Mouse (Mus musculus): ENCODE results near the gene Prss16. TPM values are rescaled to one million over a fixed set of nuclear protein-coding genes. Genes with fewer than 3 reads are reported as not detected.
A peak's percentile ranks its signal among the peaks of the same experiment; 100 is the strongest.

The Prss16 gene
- polyA plus RNA-seq, 1 experiment from 2014 or later = 0.66 TPM

GRCm38 (mm10) chr13:22015479-22016450 lies 6.2 kb upstream of the Prss16 start:
- Histone ChIP-seq H3K4me2 (peak overlapping the region; percentile 58), H3K27ac (ENCODE audit: low read depth, low read length) (no peak overlapping the region), H3K9ac (ENCODE audit: low read depth, low read length) (no peak overlapping the region), H3K36me3 (ENCODE audit: control insufficient read depth, insufficient read depth, low read length) (no peaks in the 10 kb centered on the region), H3K27me3 (ENCODE audit: control insufficient read depth, insufficient read depth, low read length) (peaks cover 37% of the 10 kb centered on the region), H3K4me1 (ENCODE audit: control insufficient read depth, insufficient read depth, low read length) (0 out of 2 replicates have a peak, but pooled peaks cover 2% of the 10 kb centered on the region), H3K4me3 (ENCODE audit: low read depth, low read length) (peak overlapping the region; percentile 22; the same call in 1 of the 2 replicates), H3K9me3 (replicated peaks; ENCODE audit: control insufficient read depth, low read length) (no peaks in the 10 kb centered on the region)
- ATAC-seq (replicated peaks; ENCODE audit: insufficient number of reproducible peaks, low FRiP score, low TSS enrichment) = peak; percentile 77; the same call in 1 of the 2 replicates
- WGBS (ENCODE audit: insufficient replicate concordance) = 14% methylated on average over 27 of the region's 27 CpGs

GRCm38 (mm10) chr13:22014411-22014845 lies 4.9 kb upstream of the Prss16 start:
- ATAC-seq (replicated peaks; ENCODE audit: insufficient number of reproducible peaks, low FRiP score, low TSS enrichment) = no peak
- Histone ChIP-seq H3K4me2 (peak overlapping the region; percentile 58), H3K27me3 (ENCODE audit: control insufficient read depth, insufficient read depth, low read length) (peaks cover 49% of the 10 kb centered on the region), H3K27ac (ENCODE audit: low read depth, low read length) (no peak overlapping the region), H3K9ac (ENCODE audit: low read depth, low read length) (no peak overlapping the region), H3K36me3 (ENCODE audit: control insufficient read depth, insufficient read depth, low read length) (no peaks in the 10 kb centered on the region), H3K4me1 (ENCODE audit: control insufficient read depth, insufficient read depth, low read length) (no peaks in the 10 kb centered on the region), H3K9me3 (replicated peaks; ENCODE audit: control insufficient read depth, low read length) (no peaks in the 10 kb centered on the region), H3K4me3 (ENCODE audit: low read depth, low read length) (peak overlapping the region; percentile 30; the same call in 1 of the 2 replicates)
- WGBS (ENCODE audit: insufficient replicate concordance) = 15% methylated on average over 17 of the region's 17 CpGs

- Histone ChIP-seq H3K27ac (ENCODE audit: low read depth, low read length) (no peak overlapping the region), H3K4me3 (ENCODE audit: low read depth, low read length) (no peak overlapping the region), H3K4me2 (peak overlapping the region; percentile 58), H3K27me3 (ENCODE audit: control insufficient read depth, insufficient read depth, low read length) (peaks cover 56% of the 10 kb centered on the region), H3K4me1 (ENCODE audit: control insufficient read depth, insufficient read depth, low read length) (no peaks in the 10 kb centered on the region), H3K9ac (ENCODE audit: low read depth, low read length) (no peak overlapping the region), H3K36me3 (ENCODE audit: control insufficient read depth, insufficient read depth, low read length) (no peaks in the 10 kb centered on the region), H3K9me3 (replicated peaks; ENCODE audit: control insufficient read depth, low read length) (no peaks in the 10 kb centered on the region)
- ATAC-seq (replicated peaks; ENCODE audit: insufficient number of reproducible peaks, low FRiP score, low TSS enrichment) = no peak
- WGBS (ENCODE audit: insufficient replicate concordance) = 22% methylated on average over 13 of the region's 13 CpGs
These were observed 4.2 kb upstream of the Prss16 start for GRCm38 (mm10) chr13:22013716-22014115.

DNA sequence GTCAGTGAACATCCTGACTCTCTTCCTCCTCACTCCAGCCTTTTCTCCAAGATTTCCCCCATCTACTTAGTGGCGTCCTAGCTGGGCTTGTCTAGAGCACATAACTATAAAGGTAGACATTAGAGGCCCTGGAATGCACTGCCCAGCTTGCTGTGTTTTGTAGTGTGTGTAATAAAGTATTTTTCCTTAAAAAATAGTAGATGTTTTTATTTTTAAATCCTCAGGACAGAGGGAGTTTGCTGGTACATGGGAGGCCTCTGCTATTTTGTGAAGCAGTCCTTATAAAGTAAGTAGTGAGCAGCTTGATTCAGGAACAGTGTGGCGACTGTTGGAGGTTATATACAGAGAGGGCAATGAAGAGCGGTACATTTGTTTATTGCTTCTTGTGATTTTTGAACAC lies 835 bp downstream of the Prss16 start:
- Histone ChIP-seq H3K4me3 (ENCODE audit: low read depth, low read length) (no peak overlapping the region), H3K27me3 (ENCODE audit: control insufficient read depth, insufficient read depth, low read length) (peaks cover 88% of the 10 kb centered on the region), H3K9me3 (replicated peaks; ENCODE audit: control insufficient read depth, low read length) (no peaks in the 10 kb centered on the region), H3K9ac (ENCODE audit: low read depth, low read length) (no peak overlapping the region), H3K27ac (ENCODE audit: low read depth, low read length) (no peak overlapping the region), H3K4me2 (no peak overlapping the region), H3K36me3 (ENCODE audit: control insufficient read depth, insufficient read depth, low read length) (no peaks in the 10 kb centered on the region), H3K4me1 (ENCODE audit: control insufficient read depth, insufficient read depth, low read length) (peaks cover 17% of the 10 kb centered on the region)
- ATAC-seq (replicated peaks; ENCODE audit: insufficient number of reproducible peaks, low FRiP score, low TSS enrichment) = no peak
- WGBS (ENCODE audit: insufficient replicate concordance) = 75% methylated on average over 3 of the region's 3 CpGs

DNA sequence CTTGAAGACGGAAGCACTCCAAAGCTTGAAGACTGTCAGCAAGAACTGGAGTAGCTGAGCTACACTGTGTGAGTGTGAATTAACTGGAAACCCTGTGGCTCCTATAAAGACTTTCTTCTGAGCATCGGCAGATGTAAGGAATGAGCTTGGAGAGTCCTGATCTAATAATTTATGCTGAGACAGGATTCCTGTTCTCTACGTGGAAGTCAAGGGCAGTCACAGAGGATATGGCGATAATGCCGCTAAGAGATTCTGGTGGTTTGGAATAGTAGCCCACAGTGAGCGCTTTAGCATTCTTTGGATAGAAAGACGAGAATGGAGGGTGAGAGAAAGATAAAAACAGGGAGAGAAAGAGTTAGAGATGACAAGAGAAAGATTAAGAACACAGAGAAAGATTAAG lies 1.7 kb downstream of the Prss16 start:
- Histone ChIP-seq H3K36me3 (ENCODE audit: control insufficient read depth, insufficient read depth, low read length) (no peaks in the 10 kb centered on the region), H3K4me2 (no peak overlapping the region), H3K4me1 (ENCODE audit: control insufficient read depth, insufficient read depth, low read length) (peaks cover 17% of the 10 kb centered on the region), H3K4me3 (ENCODE audit: low read depth, low read length) (peak overlapping the region; percentile 63; the same call in 1 of the 2 replicates), H3K27ac (ENCODE audit: low read depth, low read length) (no peak overlapping the region), H3K27me3 (ENCODE audit: control insufficient read depth, insufficient read depth, low read length) (peaks cover 91% of the 10 kb centered on the region), H3K9me3 (replicated peaks; ENCODE audit: control insufficient read depth, low read length) (no peaks in the 10 kb centered on the region), H3K9ac (ENCODE audit: low read depth, low read length) (no peak overlapping the region)
- 49% methylated on average over 7 of the region's 7 CpGs for WGBS (ENCODE audit: insufficient replicate concordance)
- ATAC-seq (replicated peaks; ENCODE audit: insufficient number of reproducible peaks, low FRiP score, low TSS enrichment) = no peak

DNA sequence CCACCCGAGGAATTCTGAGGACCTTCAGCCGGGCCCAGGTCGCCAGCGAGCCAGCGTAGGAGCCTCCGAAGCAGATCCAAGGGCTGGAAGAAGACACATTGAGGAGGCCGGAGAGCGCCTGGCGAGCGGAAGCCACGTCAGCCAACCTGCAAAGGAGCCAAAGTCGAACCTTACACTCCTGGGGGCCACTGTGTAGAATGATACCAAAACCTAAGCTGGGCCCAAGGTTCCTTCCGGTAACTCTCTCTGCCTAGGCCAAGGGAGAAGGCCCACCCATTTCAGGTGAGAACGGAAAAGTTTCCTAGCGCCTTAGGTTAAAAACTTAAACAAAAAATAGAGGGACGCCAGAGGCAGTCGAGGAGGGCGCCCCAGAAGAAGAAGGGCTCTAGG lies 2.4 kb downstream of the Prss16 start:
- peaks cover 92% of the 10 kb centered on the region for H3K27me3 ChIP-seq (ENCODE audit: control insufficient read depth, insufficient read depth, low read length)
- ATAC-seq (replicated peaks; ENCODE audit: insufficient number of reproducible peaks, low FRiP score, low TSS enrichment) = no peak
- no peak overlapping the region for H3K27ac ChIP-seq (ENCODE audit: low read depth, low read length)
- no peak overlapping the region for H3K9ac ChIP-seq (ENCODE audit: low read depth, low read length)
- H3K36me3 ChIP-seq (ENCODE audit: control insufficient read depth, insufficient read depth, low read length) = no peaks in the 10 kb centered on the region
- H3K4me3 ChIP-seq (ENCODE audit: low read depth, low read length) = peak overlapping the region; percentile 63
- H3K9me3 ChIP-seq (replicated peaks; ENCODE audit: control insufficient read depth, low read length) = no peaks in the 10 kb centered on the region
- peak overlapping the region; percentile 98 for H3K4me2 ChIP-seq
- WGBS (ENCODE audit: insufficient replicate concordance) = 2% methylated on average over 18 of the region's 18 CpGs
- H3K4me1 ChIP-seq (ENCODE audit: control insufficient read depth, insufficient read depth, low read length) = peaks cover 17% of the 10 kb centered on the region

DNA sequence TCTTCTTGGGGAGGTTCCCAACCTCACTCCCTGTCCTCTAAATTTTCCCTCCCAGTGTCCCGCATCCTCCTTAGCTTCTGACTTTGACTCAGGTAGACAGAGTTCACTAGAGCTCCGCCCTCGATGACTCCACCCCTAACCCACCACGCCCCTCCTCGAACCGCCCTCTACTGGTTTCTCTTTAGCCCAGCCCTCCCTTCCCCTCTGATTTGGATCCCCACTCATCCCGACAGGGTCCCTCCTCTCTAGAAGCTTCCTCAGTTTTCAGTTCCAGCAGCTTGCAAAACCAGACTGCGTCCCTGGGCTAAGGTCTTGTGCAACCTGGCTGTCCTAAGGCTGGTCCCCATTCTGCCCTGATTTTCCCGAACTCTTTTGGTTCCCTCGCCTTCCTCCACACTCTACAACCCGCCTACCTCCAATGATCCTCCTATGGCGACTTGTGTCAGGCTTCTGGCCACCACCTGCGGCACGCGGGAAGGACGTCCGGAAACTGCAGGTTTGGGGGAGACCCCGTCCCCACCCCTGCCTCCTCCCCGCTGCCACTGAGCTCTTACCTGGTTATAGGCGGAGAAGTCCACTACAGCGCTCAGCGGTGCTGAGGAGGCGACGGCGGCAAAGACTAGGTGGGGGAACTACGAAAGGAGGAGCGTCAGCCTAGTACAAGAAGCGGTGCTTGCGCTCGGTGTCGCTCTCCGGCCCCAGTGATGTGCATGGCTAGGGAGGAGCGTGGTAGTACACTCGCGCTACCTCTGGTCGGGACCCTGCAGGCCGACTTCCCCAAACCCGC lies 3.0 kb downstream of the Prss16 start:
- ATAC-seq (replicated peaks; ENCODE audit: insufficient number of reproducible peaks, low FRiP score, low TSS enrichment) = peak; percentile 73
- H3K4me3 ChIP-seq (ENCODE audit: low read depth, low read length) = peak overlapping the region; percentile 63
- no peaks in the 10 kb centered on the region for H3K9me3 ChIP-seq (replicated peaks; ENCODE audit: control insufficient read depth, low read length)
- under 1% methylated on average over 38 of the region's 38 CpGs for WGBS (ENCODE audit: insufficient replicate concordance)
- 0 out of 2 replicates have a peak overlapping the region, but pooled peaks have one; percentile 28 for H3K9ac ChIP-seq (ENCODE audit: low read depth, low read length)
- peaks cover 95% of the 10 kb centered on the region for H3K27me3 ChIP-seq (ENCODE audit: control insufficient read depth, insufficient read depth, low read length)
- no peaks in the 10 kb centered on the region for H3K36me3 ChIP-seq (ENCODE audit: control insufficient read depth, insufficient read depth, low read length)
- peak overlapping the region; percentile 98 for H3K4me2 ChIP-seq
- H3K4me1 ChIP-seq (ENCODE audit: control insufficient read depth, insufficient read depth, low read length) = peaks cover 17% of the 10 kb centered on the region
- H3K27ac ChIP-seq (ENCODE audit: low read depth, low read length) = no peak overlapping the region

DNA sequence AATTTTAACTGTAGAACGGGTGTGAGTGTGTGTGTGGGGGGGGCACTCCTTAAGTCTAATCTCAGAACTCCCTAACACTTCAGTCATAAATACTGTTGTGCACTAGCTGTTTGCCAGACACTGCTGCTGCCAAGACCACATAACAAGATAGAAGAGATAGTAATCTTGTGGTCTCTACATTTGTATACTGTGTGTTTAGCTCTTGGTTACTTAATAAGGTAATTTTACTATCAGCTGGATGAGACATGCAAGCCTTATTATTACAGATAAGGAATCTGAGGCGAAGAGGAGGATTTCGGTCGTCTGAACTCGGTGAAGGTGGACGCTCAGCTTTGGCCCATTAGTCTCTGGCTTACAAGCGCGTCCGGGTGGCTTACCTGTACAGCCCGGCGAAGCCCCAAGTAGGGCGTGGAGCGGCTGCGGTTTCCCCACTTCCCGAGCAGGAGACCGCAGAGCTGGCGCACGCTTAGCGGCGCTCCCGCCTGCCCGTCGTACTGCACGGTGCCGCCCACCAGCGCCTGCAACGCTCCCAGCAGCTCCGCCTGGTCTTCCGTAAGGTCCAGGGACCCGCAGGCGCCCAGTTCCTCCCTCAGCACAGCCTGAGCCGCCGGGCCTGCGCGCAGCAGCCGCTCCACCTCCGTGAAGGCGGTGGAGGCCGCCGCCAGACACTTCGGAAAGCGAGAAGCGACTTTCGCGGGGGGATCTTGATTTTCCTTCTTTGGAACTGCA lies 3.8 kb downstream of the Prss16 start:
- Histone ChIP-seq H3K9me3 (replicated peaks; ENCODE audit: control insufficient read depth, low read length) (no peaks in the 10 kb centered on the region), H3K27ac (ENCODE audit: low read depth, low read length) (no peak overlapping the region), H3K4me2 (peak overlapping the region; percentile 98), H3K9ac (ENCODE audit: low read depth, low read length) (peak overlapping the region; percentile 50; the same call in 1 of the 2 replicates), H3K27me3 (ENCODE audit: control insufficient read depth, insufficient read depth, low read length) (peaks cover 97% of the 10 kb centered on the region), H3K4me1 (ENCODE audit: control insufficient read depth, insufficient read depth, low read length) (peaks cover 17% of the 10 kb centered on the region), H3K4me3 (ENCODE audit: low read depth, low read length) (peak overlapping the region; percentile 63), H3K36me3 (ENCODE audit: control insufficient read depth, insufficient read depth, low read length) (no peaks in the 10 kb centered on the region)
- ATAC-seq (replicated peaks; ENCODE audit: insufficient number of reproducible peaks, low FRiP score, low TSS enrichment) = peak; percentile 71; the same call in 1 of the 2 replicates
- WGBS (ENCODE audit: insufficient replicate concordance) = under 1% methylated on average over 45 of the region's 45 CpGs

Data from heart, embryonic 11.5 days (tissue).